Mouse (Mus musculus): ENCODE measurements at regions not wholly inside any gene's neighbourhood (a gene's known extent, or its start where the extent isn't known, plus 50 kb on each side); places are given as distances from the start of the nearest gene placed in this dataset.

- DNase-seq = peak; percentile 7
Measured at GRCm38 (mm10) chrX:4899187-4899586, 52.7 kb upstream of the Btbd35f27 start.
